Mouse (Mus musculus) layer of hippocampus, postnatal 10 days (tissue): ENCODE measurements around the gene Nphs1. TPM values are rescaled to one million over a fixed set of nuclear protein-coding genes. Genes with fewer than 3 reads are reported as not detected.
"Not testable (repeated sequence)": the region's sequence is repeated elsewhere in the genome, so short reads cannot be mapped to it uniquely, and the experiment has no call there.

Experiments used
- DNase-seq, 2 experiments: peaks; one replicate each; pipeline ENCODE4 v3.0.0; 2021; ENCODE audit warnings: low spot score in 2 of 2
- total RNA-seq, 2 experiments: library from RNA; stranded (reverse); gene quantifications; 2 replicates each; pipeline ENCODE4 v1.2.3; 2021

Gene Nphs1
- total RNA-seq, 2 experiments from 2014 or later: 0.55 to 0.62 TPM

DNA sequence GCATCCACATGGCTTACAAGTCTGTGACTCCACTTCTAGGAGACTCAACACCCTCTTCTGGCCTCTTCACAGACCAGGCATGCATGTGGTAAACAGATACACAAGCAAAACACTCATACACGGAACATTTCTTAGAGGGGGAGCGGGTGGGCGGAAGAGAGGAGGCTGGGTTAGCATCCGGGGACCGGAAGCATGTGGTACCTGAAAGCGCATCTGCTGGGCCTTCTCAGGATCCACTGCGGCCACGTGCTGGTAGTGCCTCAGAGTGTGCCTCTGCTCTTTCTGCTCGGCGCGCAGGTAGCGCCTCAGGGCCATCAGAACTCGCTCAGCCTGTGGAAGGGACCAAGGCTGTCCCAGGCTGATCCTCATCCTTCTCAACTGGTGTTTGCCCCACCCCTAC lies 18.4 kb upstream of the Nphs1 start:
- DNase-seq: no peak

DNA sequence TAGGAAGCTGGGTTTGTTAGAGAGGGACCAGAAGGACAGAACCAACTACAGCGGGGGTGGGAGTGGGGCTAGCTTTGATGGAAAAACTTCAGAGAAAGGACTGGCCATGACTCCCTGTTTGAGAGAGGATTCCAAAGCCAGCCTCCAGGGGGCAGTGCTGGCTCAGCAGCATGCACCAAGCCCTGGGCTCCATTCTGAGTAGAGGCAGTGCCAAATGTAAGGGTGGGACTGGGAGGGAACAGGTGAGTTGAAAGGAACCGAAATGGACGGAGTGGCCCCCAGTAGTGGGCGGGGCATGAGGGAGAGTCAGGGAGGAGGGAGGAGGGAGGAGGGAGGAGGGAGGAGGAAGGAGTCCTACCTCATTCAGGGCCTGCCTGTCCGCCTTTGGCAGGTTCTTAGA lies 17.4 kb upstream of the Nphs1 start:
- peak; percentile 76 to 78 for DNase-seq

DNA sequence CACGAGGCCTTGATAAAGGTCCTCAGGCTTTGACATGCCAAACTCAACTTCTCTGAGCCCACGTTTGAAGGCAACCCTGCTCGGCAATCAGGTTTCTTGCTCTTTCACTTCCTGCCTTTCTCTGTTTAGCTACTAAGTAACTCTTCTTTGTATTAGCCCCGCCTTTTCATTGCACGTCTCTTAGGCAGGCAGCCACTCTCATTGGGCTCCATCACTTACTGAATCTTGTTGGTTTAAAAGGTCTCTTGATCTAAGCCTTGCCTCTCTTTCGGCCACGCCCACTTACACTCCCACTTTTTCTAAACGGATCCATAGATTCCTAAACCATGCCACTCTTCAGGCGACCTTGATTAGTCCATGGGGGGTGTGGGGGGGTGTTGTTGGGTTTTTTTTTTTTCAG lies 14.4 kb upstream of the Nphs1 start:
- DNase-seq: no peak

DNA sequence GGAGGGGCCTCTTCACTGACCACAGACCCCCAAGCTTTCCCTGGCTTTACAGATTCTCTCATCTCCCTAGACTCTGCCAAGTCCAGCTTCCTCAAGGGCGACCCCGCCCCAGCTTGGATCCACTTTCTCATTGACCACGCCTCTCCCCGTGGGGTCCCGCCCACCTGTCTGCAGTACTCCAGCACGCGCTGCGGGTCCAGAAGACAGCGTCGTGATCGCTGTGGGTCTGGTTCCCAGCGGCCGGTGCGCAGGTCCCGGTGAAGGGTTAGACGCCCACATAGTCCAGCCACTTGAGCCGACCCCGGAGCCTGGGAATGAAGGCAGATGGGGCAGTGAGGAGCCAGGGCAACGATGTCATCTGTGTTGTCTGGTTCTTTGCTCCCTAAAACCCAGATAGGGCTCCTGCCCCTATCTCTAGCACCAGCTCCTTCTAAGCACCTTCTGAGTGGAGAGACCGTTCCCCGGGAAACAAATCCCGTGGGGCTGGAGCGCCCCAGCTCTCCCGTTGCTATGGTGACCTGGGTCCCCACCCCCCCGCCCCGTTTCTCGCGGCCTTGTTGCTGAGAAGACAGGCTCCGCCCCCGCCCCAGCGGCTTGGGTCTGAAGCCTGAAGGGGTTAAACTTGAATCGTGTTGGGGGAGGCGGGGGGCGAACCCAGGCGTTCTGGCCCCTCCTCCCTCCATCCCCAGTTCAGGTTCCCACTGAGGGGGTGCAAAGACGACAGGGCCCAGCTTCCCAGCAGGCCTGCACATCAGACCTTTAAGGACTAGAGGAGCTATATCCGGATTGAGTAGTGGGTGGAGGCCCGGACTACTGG lies 13.8 kb upstream of the Nphs1 start:
- peak; percentile 67 to 76 for DNase-seq

DNA sequence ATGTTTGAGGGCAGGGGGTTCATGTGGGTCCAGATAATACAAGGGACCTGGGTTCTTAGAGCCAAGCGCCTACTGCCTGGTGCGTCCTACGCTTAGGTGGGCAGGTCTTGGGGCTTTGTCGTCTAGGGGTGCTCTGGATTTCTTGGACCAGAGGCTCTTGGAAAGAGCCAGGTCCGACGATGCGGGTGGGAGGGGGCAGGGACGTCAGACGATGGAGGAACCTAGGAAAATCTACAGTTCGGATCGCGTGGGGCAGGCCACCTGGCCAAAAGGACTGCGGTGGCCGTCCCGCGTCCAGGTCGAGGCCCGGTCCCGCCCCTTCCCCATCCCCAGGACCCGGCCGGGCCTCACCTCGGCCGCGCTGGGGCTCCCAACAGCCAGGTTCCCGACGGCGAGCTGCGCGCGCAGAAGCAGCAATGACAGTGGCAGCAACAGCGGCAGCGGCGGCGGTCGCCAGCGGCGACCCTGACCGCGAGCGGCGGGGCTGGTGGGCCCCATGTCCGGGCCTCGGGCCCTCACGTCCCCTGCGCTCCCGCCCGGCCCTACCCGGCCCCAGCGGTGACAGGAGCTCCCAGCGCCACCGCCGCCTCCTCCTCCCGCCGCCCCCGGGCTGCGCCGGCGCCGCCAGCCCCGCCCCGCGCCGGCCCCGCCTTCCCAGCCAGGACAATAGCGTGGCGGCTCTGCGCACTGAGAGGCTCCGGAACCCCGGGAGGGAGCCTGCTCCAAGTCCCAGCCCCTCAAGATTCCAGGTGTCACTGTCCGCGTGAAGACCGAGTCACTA lies 13.0 kb upstream of the Nphs1 start, which contains the start of gene Aplp1:
TSS of gene Aplp1 (minus strand) at position 565 of the 781 bp plus-strand sequence.
- peak; percentile 75 to 84 for DNase-seq

DNA sequence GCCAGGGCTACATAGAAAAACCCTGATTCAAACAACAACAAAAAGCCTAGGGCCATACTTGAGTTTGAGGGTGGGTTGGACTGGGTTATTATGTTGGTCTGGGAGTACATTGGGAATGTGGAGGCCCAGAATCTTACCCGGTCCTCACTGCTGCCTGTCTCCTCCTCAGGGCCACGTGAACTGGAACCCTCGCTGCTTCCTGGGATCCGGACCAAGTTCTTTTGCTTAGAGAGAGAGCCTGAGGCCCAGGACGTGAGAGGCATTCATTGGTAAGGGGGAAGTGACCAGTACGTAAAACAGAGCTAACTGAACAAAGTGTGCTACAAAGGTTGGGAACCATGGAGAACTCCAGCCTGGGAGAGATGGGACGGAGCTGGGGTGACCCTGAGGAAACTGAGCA lies 7.9 kb upstream of the Nphs1 start:
- DNase-seq: no peak

DNA sequence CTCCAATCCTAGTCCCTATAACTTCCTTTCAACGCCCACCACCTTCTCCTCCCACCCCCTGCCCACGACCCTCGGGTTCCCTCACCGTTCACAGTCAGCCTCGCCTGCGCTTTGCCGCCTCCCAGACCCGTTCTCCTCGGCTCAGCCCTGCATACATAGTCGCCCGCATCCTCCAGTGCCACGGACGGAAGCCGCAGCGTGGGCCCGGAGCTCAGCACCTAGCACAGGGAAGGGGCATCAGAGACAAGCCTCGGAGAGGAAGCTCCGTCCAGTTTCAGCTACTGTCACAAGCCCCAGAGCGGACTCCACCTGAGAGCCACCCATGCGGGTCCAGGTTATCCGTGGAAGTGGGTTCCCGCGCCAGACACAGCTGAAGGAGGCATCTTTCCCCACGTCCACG lies 4.8 kb upstream of the Nphs1 start:
- DNase-seq: no peak

DNA sequence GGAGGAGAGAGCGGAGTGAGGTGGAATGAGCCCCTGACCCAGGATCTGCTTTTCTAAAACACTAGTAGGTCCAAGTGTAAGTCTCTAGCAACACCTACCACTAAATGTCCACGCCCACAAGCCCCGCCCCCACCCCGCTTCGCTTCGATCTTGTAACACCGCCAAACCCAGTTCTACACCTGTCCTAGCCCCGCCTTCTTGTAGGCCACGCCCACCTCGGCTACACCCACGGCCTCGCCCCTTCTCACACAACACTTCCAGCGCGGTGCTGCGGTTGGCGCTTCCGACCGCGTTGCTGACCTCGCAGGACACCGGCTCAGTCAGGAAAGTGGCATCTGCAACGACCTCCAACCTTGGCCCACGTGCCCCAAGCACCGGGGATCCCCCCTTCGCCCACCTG lies 4.3 kb upstream of the Nphs1 start:
- no peak for DNase-seq

DNA sequence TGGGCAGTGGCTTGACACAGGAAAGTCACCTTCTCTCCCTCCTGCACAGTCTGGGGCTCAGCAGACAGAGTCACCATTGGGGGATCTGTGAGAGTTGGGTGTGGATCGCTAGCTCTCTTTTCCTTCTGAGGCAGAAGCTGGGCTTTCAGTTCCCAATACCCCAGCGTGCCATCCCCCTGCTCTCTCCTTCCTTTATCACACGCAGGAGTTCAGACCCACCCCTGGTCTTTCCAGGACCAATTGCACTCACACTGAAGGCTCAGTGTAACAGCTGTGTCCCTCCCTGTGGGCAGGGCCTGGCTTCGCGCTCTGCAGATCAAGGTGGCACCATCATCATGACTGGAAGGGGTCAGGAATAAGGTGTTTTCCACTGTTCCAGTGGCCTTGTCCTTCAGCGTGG lies 3.9 kb upstream of the Nphs1 start:
- DNase-seq: no peak

DNA sequence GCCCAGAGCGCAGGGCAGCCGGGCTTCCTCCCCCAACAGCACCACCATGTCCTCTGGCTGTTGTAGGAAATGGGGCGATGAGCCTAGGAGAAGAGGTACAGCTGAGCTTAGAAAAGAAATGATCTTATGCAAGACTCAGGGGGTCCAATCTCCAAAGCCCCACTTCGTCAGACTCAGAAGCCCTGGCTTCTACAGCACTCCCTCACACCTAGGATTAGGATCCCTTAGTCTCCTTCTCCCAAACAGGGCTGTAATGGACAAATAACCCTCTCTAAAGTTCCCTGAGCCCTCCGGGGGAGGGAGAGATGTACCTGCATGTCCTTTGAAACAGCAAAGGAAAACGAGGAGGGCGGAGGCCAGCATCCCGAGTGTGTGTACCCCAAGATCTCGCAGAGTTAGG lies 1.6 kb upstream of the Nphs1 start:
- no peak for DNase-seq

DNA sequence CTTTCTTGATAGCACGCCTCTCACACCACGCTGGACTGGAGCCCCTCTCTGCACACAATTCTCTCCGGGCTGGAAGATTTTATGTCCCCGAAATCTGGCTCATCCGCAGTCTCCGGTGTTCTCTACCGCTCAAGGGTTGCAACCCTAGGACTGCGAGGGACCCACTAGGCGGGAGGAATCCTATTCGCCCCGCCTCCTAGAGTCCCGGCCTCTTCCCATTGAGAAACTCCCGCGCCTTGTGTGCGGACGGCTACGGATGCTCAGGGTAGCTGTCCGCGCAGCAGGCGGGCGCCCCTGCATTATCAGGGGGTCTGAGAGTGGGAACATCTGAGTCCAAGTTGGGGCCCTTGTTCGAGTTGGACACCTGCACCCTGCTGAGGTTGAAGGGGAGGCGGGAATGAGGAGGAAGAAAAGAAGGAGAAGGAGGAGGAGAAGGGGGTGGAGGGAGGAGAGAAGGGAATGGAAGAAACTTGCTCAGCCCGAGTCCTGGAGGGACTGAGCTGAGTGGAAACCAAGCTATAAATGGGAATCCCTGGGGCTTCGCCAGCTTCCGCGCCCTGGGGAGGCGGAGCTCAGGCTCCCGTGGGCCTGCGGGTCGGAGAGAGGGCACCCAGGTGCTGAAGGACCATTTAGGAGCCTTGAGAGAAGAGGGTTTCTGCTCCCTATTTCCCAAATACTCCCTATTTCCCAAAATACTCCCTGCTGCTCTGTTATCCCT lies 1.0 kb upstream of the Nphs1 start:
- DNase-seq: no peak

DNA sequence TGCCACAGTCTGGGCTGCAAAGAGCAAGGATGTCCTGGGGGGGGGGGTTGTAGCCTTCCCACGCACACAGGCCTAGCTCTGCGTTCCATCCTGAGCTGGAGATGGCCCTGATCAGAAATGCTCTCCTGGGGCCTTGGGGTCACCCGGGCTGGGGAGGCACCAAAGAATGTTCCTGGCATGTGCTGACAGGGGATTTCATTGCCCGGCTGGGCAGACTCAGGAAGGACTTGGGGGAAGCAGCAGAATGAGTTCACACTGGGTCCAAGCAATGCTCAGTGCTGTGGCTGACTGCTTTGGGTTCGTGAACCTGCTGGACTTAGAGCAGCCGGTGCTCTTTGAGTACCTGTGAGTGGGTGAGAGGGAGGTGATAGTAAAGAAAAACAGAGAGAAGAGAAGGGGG lies 1.4 kb downstream of the Nphs1 start:
- DNase-seq: no peak

DNA sequence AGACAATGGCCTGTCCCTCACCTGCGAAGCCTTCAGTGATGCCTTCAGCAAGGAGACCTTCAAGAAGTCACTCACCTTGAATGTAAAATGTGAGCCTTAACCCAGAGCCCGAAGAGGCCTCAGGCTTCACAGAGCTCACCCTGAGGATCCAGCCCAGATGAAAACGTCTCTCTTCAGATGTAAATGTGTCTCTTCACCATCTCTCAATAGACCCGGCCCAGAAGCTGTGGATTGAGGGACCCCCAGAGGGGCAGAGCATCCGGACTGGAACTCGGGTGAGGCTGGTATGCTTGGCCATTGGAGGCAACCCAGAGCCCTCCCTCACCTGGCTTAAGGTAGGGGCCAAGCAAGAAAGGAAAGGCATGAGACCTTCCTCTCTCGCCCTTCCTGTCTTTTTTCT lies 5.5 kb downstream of the Nphs1 start:
- no peak for DNase-seq

DNA sequence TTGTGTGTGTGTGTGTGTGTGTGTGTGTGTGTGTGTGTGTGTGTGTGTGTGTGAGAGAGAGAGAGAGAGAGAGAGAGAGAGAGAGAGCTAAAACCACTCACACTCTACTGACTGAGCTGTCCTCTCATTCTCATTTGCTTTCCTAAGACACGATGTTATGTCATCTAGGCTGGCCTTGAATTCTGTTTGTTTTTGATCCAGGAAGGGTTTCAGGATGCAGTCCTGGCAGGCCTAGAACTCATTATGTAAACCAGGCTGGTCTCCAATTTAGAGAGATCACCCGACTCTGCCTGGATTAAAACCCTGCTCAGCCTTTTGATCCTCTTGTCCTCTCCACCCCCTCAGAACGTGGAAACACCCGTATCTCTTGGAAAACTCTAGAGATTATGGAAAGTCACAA lies 5.9 kb downstream of the Nphs1 start:
- no peak for DNase-seq

DNA sequence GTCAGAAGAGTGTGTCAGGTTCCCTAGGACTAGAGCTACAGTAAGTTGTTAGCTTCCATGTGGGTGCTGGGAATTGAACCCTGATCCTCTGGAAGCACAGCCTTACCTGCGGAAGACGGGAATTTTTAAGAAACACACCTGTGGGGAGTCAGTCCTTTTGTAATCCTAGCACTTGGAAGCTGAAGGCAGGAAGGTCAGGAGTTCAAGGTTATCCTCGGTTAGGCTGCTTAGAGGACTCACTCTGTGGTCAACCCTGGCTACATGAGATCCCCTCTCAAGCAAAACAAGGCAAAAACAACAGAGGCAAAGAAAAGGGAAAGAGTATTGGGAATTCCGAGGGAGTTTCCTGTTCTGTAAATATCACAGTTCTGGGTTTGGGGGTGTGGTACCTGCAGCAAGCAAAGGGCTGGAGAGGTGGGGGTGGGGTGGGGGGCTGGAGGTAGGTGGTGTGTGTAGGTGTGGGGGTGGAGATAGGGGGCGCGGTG lies 6.7 kb downstream of the Nphs1 start:
- DNase-seq: no peak

DNA sequence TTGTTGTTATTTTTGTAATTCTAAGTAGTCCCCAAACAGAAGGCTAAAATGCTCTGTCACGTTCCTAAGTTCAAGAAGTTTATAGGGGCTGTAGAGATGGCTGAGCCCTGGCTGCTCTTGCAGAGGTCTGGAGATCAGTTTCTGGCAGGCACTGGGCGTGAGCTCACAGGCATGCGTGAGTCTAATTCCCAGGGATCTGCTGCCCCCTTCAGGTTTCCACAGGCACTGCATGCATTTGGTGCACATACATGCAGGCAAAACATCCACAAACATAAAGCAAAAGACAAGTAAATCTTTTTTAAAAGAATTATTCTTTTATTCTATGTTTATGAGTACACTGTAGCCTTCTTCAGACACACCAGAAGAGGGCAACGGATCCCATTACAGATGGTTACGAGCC lies 14.3 kb downstream of the Nphs1 start:
- peak; percentile 64 to 66 for DNase-seq

DNA sequence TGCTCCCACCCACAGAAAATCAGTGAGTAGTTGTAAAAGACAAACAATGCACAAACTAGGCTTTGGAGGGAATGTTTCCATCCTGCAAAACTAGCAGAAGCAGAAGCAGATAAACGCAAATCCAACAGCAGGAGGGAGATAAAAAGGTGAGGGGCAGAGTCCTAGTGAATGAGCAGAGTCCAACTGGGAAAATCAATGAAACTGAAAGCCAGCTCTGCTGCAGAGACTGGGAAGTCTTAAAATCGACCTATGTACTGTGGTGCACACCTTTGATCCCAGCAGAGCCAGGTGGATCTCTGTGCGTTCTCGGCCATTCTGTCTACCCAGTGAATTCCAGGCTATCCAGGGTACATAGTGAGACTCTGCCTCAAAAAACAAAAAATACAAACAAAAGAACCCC lies 16.9 kb downstream of the Nphs1 start:
- no peak for DNase-seq

DNA sequence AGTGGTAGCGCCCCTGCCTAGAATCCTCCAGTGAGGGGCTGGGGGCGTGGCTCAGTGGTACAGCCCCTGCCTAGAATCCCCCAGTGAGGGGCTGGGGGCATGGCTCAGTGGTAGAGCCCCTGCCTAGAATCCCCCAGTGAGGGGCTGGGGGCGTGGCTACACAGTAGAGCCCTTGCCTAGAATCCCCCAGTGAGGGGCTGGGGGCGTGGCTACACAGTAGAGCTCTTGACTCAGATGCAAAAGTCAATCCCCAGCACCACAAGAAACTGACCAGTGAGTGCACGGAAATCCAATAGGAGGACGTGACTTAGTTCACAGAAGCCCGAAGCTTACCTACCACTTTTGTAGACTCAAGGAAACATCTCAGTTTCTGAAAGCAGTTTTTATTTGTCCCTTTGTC lies 18.0 kb downstream of the Nphs1 start:
- not testable (repeated sequence) for DNase-seq

DNA sequence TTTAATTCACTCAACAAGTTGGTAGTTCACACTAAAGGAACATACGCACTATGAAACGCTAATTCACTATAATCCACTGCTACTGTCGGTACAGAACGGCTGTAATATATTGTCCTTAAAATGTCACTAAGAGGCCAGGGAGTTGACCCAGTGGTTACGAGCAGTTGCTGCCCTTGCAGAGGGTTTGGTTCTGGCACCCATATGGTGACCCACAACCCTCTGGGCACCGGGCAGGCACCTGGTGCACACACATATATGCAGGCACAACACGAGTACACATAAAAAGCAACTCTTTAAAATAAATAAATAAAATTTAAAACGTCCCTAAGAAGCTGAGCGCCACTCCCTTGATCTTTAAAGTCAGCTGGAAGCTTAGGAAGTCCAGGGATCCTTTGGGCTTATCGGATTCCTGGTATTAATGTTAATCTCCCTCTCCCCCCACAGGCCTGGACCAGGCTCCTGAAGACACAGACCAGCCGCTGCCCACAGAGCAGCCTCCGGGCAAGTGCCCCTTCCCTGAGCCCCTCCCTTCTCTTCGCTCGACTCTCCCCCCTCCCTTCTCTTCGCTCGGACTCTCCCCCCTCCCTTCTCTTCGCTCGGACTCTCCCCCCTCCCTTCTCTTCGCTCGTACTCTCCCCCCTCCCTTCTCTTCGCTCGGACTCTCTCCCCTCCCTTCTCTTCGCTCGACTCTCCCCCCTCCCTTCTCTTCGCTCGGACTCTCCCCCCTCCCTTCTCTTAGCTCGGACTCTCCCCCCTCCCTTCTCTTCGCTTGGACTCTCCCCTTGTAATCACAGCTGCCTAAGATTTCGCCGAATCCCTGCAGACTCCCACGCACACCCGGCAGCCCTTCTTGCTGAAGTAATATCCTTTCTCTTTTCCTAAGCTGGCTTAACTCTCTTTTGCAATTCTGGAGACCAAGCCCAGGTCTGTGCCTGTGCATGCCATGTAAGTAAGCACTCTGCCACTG lies 19.6 kb downstream of the Nphs1 start:
- peak in 1 of 2 experiments; percentile 22 for DNase-seq

DNA sequence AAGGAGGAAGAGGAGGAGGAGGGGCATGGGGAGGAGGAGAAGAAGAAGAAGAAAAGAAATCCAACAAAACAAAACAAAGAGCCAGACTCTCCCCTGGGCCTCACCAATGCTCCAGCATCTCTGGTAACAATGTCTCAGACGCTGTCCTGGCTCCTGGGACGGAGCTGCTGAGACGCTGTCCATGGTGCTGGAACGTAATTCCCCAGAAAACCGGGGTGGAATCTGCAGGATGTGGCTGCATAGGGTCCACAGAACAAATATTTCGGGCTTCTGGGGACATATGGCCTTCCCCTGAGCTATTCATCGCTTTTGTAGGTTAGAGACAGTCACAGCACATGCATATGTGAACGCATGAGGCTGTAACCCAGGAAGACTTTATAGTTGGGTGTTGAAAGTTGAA lies 26.1 kb downstream of the Nphs1 start:
- no peak for DNase-seq
